In the genomic region with DNA sequence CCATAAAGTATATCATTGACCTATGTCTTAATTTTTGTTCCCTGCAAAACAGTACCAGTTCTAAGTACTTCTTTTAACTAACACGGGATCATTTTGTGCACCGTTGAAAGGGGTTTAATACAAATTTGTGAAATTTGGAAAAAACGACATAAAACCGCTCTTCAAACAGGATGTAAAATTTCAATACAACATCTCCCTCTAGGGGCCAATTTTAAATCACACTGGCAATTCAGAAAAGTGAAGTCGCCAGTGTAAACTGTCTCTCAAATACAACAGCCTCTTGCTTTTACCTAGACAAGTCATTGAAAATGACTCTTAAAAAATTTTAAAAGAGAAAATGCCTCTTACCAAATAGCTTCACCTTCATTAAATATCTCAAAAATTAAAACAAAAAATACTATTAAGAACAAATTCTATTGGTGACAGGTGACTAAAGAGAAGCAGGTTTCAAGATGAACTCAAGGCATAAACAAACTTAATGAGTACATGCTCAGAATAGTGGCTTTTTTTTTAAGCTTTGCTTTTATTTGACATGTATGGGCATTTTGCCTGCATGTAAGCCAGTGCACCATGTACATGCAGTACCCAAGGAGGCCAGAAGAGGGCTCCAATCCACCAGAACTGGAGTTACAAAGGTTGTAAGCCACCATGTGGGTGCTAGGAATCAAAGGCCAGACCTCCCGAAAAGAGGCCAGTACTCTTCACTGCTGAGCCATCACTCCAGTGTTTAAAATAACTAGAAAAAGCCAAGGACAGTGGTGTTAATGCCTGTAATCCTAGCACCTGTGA, we compare ENCODE assay signal across 10 mouse cellular contexts. TPM values are rescaled to one million over a fixed set of nuclear protein-coding genes. Genes with fewer than 3 reads are reported as not detected.
DNase-seq lines count a peak whose midpoint lies in the region; ATAC-seq and TF ChIP-seq lines count a peak whose summit lies in the region.
"Had no signal": no experiment of that assay in that cellular context is flagged by ENCODE, and none has a peak within 500 bp of the region (broad histone marks: within the 10 kb centered on the region; RNA-seq: fewer than 3 reads in every experiment).

No protein-coding gene starts in this region.

- H3K9ac ChIP-seq in lung, embryonic 14.5 days = no peak overlapping the region
- H3K9ac ChIP-seq: heart, embryonic 13.5 days; midbrain, embryonic 12.5 days had no signal

- no peak overlapping the region for H3K27ac ChIP-seq in lung, embryonic 14.5 days (ENCODE audit: low read depth)
- H3K27ac ChIP-seq: heart, embryonic 13.5 days; midbrain, embryonic 12.5 days had no signal

- H3K27me3 ChIP-seq in lung, embryonic 14.5 days (ENCODE audit: insufficient read depth, low read length) = no peaks in the 10 kb centered on the region
- H3K27me3 ChIP-seq: heart, embryonic 13.5 days; midbrain, embryonic 12.5 days had no signal

- no peaks in the 10 kb centered on the region for H3K36me3 ChIP-seq in lung, embryonic 14.5 days (ENCODE audit: insufficient read depth)
- H3K36me3 ChIP-seq: heart, embryonic 13.5 days; midbrain, embryonic 12.5 days had no signal

- TF ChIP-seq CTCF in lung, embryonic 14.5 days (IDR thresholded peaks at IDR 0.05; ENCODE audit: low read depth) = peak; percentile 73

- peaks cover 4% of the 10 kb centered on the region for H3K4me1 ChIP-seq in lung, embryonic 14.5 days (ENCODE audit: insufficient read depth)

- peak; percentile 47 to 51 for DNase-seq in adrenal gland, postnatal 36 days
- no peak for DNase-seq in adrenal gland, adult 2 months
- peak; percentile 56 to 57 for DNase-seq in left cerebral cortex, postnatal 10 days (ENCODE audit: extremely low spot score in 1 of 2, low spot score in 2 of 2)
- DNase-seq in left cerebral cortex, adult 11 months (ENCODE audit: low spot score) = no peak
- peak; percentile 34 for DNase-seq in c-Kit-negative CD71-positive TER-119-positive erythroid progenitor cells, embryonic 14.5 days (ENCODE audit: low read depth, low spot score)
- peak; percentile 92 for DNase-seq in lung, embryonic 14.5 days
- DNase-seq in thymus, postnatal 36 days = peak; percentile 59 to 68
- DNase-seq in urinary bladder, postnatal 25 days (ENCODE audit: low spot score) = no peak

- WGBS in lung, embryonic 14.5 days = 26% methylated on average over 6 of the region's 6 CpGs

- H3K4me2 ChIP-seq in lung, embryonic 14.5 days = peak overlapping the region; percentile 20; the same call in 1 of the 2 replicates
- H3K4me2 ChIP-seq: heart, embryonic 13.5 days; midbrain, embryonic 12.5 days had no signal

- no peaks in the 10 kb centered on the region for H3K9me3 ChIP-seq in lung, embryonic 14.5 days (ENCODE audit: low read depth, low read length)

- no peak overlapping the region for H3K4me3 ChIP-seq in lung, embryonic 14.5 days (ENCODE audit: low read depth, low read length)
- H3K4me3 ChIP-seq: heart, embryonic 13.5 days; midbrain, embryonic 12.5 days had no signal

- ATAC-seq in lung, embryonic 14.5 days (ENCODE audit: insufficient read depth) = no peak

- intact Hi-C loops in left cerebral cortex, postnatal 10 days (cut with DNase I) = loop anchor here (2.0 to 5.0 kb wide), 2 partner anchors 202 to 341 kb away; no protein-coding TSS in a partner anchor

RNA-seq across cellular contexts. Expression of gene Vgll4, which starts 43.2 kb away (rescaled TPM):
- total RNA-seq in adrenal gland, postnatal 36 days (2021) = 10 to 100 TPM; 54.7 to 57.4 TPM
- total RNA-seq in adrenal gland, adult 2 months (2021) = 10 to 100 TPM; 57.5 to 76.3 TPM
- 55.2 and 60.2 TPM in 2 replicates for polyA plus RNA-seq in adrenal gland, adult 2 months (2012; rRNA removed)
- total RNA-seq in left cerebral cortex, postnatal 10 days (2021) = 10 to 100 TPM; 42.7 to 51.8 TPM
- polyA plus RNA-seq in lung, embryonic 14.5 days (2014; fragmentation: Nextera tagmentation; extraction: Ambion mirVana) = 101 and 111 TPM in 2 replicates

Comparison
In these comparisons a context has a peak if more than half of its experiments do, and no peak if none do; other contexts are left out.
1. DNase-seq: peak in adrenal gland, postnatal 36 days (2 of 2), left cerebral cortex, postnatal 10 days (2 of 2), c-Kit-negative CD71-positive TER-119-positive erythroid progenitor cells, embryonic 14.5 days (single experiment), lung, embryonic 14.5 days (single experiment) and thymus, postnatal 36 days (2 of 2); none in adrenal gland, adult 2 months (single experiment), left cerebral cortex, adult 11 months (single experiment) and urinary bladder, postnatal 25 days (single experiment).